Mouse (Mus musculus) right cerebral cortex, postnatal 14 days (tissue): Measurements from ENCODE around the gene AL732309.1.

Source experiments
- DNase-seq: peaks from one replicate; pipeline ENCODE4 v3.0.0; 2022

AL732309.1 gene

DNA sequence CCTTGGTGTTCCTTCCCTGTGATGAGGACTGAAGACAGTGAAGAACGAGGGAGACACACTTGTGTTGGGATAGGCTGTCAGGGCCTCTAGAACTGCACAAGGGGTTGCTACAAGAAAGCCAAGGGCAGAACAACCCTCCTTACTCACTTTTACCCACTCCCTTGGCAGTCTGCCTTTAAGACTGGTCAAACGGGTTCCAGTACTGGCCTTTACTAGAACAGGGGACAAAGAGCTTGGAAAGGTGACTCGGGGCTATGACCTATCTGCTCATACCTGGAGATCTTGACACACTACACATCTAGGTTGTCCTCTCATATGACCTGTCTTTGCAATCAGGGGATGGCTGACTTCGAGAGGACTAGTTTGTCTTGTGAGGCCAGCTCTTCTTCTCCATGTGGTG is 9.1 kb downstream of the AL732309.1 start:
- DNase-seq: no peak

DNA sequence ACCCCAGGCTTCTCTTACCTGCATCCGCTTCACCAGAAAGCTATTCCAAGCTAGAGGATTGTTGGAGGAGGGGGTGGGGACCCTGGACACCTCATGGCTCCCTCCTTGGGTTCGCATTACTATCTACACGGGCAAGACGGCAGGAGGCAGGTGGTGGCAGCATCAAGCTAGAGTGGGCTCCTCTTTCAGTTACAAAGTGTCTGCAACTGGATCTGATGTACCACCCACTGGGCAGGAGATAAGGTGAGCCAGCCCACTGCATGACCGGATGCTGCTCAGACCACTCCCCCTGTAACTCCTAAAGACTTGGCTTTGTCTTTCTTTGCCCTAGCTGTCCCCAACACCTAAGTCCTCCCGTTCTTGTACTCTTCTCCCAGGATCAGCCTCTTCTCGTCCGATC is 10.0 kb downstream of the AL732309.1 start, which contains the start of gene Rnf224:
Rnf224 (minus strand) TSS at position 174 of the 400 bp plus-strand sequence.
- DNase-seq: no peak

GRCm38 (mm10) chr2:25234551-25235220 is 12.0 kb downstream of the AL732309.1 start:
- no peak for DNase-seq

DNA sequence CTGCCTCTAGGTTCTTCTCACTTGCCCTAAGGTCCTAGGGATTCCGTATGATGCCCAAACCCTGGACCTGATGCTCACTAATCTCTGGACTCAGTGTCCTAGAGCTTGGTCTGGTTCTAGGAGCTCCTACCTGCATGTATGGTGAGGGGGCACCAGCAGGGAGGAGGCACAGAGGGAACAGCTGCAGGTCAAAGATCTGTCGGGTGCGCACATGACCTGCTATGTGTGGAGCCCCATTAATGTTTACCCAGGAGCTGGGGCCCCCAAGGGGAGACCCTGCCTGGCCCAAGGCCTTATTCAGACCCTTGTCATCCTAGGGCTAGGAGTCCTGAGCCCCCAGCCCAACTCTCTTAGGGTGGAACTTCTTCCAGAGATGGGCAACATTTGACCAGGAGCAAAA is 12.6 kb downstream of the AL732309.1 start, which contains the start of gene Slc34a3:
Slc34a3 (minus strand) TSS at position 315 of the 400 bp plus-strand sequence.
- DNase-seq: no peak

GRCm38 (mm10) chr2:25233421-25233820 is 13.2 kb downstream of the AL732309.1 start:
- no peak for DNase-seq

GRCm38 (mm10) chr2:25231038-25231437 is 15.6 kb downstream of the AL732309.1 start:
- DNase-seq: no peak

DNA sequence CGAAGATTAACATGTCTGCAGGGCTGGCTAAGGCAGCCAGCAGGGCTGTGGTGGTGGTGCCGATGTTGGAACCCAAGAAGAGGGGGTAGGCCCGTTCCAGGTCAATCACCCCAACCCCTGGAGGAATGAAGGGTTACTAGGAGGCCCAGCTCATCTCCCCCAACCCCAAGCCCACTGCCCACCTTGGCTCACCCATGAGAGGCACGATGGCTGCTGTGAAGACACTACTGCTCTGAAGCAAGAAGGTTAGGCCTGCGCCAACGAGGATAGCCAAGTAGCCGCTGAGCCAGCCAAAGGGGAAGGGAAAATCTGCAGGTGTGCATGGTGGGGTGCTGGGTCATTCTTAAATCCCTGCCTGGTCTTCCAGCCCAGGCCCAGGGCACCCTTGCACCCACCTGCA is 16.1 kb downstream of the AL732309.1 start:
- DNase-seq: no peak

DNA sequence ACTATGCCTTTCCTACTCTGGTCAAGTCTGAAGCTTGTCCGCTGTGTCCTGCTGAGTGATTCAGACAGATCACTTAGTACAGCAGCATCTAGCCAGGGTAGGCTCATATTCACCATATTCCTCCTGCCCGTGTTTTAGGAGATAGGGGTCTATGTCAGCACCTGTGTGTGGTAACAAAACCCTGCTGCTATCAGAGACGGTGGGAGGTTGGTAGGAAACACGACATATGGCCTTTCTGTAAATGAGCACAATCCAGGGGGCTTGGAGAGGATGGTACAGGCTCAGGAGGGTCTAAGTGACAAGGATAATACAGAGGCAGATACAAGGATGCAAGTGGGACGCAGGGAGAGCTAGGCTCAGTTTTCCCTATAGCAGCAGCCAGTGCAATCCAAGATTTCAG is 17.1 kb downstream of the AL732309.1 start:
- no peak for DNase-seq

GRCm38 (mm10) chr2:25228995-25229530 is 17.6 kb downstream of the AL732309.1 start:
- DNase-seq: no peak

DNA sequence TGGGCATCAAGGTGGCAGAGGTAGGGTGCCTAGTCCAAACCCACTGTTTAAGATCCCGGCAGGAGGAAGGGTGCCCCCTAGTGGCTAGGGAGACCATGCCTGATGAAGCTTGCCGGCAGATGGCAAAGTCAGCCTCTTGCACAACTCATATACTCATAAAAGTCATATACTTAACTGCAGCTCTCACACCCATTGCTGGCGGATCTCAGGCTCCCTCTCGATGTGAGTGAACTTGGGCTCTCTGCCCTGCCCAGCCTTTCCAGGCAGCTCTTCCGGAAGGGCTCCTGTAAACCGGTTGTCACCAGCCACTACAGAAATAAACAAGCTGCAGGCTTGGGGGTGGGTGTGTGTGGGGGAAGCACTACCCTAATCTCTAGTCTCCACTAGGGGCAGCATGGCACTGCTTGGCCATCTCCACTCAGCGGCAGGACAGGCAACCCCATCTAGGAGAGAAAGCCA is 18.2 kb downstream of the AL732309.1 start:
- DNase-seq: peak; percentile 84

- no peak for DNase-seq
Measured at GRCm38 (mm10) chr2:25227406-25227805, 19.3 kb downstream of the AL732309.1 start.

DNA sequence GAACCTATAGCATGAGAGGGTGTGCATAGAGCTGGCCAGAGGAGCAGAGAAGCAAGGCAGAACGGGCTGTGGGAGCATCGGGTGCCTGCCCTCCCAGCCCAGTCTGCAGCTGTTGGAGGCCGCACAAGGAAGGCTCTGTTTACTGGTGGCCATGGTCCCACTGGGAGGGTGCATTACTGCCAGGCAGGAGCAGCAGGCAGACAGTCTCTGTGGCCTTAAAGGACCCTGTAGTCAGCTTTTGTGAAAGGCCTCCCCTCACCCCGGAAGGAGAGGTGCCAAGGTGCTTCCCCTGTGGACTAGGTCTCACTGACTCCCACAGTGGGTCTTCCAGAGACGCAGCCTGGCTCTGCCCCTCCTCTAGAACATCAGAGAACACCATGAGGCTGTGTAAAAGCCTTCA is 19.8 kb downstream of the AL732309.1 start:
- peak; percentile 37 for DNase-seq

DNA sequence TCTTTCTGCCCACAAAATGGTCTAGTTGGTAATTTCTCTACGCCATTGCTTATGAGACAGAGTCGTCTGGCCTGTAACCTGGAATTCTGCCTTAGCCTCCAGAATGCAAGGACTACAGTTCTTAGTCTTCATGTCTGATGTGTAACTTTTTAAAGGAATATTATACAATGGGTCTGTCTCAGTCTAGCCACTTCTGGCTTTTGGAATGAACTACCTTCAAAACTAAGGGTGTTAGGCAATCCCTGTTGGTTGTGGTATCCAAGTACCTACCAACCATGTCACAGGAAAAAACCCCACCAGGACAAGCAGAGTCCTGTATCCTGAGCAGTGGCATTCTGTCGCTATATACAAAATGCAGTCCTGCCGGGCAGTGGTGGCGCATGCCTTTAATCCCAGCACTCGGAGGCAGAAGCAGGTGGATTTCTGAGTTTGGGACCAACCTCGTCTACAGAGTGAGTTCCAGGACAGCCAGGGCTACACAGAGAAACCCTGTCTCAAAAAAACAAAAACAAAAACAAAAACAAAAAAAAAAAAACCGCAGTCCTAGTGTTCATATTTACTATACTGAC is 20.8 kb downstream of the AL732309.1 start:
- no peak for DNase-seq

- peak; percentile 96 for DNase-seq
Measured at GRCm38 (mm10) chr2:25224766-25225752, 21.6 kb downstream of the AL732309.1 start.

- no peak for DNase-seq
Measured at GRCm38 (mm10) chr2:25224492-25224765, 22.2 kb downstream of the AL732309.1 start, which contains the start of gene Tubb4b. Gene Tubb4b (minus strand): TSS chr2:25224702.

DNA sequence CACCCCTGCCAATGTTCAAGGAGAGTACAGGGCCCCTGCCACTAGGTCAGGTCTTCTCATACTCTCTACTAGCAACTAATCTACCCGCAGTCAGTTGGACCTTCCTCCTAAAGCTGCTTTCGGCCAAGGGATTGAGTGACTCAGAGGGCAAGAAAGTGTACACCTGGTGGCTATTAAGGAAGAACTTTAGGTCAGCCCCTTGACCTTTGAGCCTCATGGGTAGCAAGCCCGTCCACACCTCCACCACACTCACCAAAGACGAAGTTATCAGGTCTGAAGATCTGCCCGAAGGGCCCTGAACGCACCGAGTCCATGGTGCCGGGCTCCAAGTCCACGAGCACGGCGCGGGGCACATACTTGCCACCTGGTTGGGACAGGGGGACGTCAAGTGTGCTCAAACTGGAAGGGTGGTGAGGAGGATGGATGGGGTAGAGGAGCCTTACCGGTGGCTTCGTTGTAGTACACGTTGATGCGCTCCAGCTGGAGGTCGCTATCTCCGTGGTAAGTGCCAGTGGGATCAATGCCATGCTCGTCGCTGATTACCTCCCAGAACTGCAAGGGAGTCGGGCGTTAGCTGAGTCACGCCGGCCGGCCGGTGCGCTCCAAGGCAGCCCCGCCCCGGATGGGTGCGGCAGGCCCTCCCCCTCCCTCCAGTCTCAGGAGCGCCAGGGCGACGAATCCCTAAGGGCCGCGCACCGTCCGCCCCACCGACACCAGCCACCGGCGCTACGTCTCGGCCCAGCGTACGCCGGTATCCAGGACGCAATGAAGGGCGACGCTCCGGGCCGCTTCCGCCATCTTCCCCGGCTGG is 22.8 kb downstream of the AL732309.1 start:
- peak; percentile 77 for DNase-seq

GRCm38 (mm10) chr2:25221331-25221772 is 25.3 kb downstream of the AL732309.1 start:
- no peak for DNase-seq

DNA sequence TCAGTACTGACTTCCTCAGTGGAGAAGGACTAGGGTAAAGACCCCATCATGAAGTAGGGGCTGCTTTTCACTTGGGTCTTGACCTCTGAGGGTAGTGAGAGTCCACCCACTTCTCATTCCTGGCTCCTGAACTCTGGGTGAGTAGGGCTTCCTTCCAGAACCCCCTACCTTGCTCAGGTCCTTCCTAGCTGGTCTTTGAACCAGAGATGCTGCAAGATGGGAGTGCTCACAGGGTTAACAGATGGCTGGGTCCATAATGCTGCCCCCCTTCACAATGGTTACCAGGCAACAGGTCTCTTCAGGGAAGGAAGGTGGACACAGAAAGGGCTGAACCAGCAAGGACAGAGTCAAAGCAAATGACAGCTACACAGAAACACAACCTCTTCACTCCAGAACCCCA is 28.2 kb downstream of the AL732309.1 start, which contains the start of gene Fam166a:
Fam166a (plus strand) TSS at position 301 of the 400 bp plus-strand sequence.
- DNase-seq: no peak

- no peak for DNase-seq
Measured at GRCm38 (mm10) chr2:25217666-25218065, 29.0 kb downstream of the AL732309.1 start.

DNA sequence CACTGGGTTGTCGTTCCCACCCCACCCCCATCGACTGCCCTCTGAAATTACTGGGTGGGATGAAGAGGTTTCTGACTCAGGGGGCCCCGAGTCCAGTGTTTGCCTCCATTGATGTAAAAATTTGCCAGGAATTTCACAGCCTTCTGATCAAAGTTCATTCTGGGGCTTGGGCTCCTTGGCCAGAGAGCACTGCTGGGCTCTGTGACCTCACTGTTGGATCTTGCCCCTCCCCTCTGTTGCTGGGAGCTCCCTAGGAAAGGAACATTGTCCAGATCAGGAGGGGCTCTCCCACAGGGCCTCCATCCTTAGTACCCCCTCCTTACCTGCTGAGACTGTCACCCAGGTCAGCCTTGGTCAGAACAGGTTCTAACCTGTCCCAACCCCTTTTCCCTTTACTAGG is 32.2 kb downstream of the AL732309.1 start, which contains the start of gene Stpg3:
Stpg3 (minus strand) TSS at position 194 of the 400 bp plus-strand sequence.
- no peak for DNase-seq

DNA sequence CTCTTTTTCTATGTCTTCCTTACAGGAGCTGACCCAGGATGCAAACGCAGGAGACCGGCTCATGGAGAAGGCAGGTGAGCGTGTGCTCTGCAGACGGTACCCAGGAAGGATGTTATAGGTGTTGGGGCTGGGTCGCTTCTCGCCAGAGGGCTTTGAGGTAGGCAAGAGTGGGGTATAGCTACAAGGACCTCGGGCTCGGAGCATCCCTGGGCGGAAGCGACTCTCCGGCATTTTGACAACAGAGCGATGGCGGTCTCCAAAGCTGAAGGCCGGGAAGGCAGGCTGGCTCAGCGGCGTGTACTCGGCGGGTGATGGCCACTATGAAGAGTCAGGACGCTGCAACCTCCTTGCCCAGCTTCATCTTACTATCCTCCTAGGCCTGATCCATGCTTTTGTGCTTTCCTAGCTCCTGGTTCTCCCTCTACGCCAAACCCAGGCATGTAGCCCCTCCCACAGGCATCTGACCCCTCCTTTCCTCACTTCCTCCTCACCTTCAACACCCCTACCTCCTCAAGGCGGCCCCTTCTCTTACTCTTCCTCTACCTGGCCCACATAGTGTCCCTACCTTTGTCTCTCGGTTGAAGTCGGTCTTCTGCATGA is 33.3 kb downstream of the AL732309.1 start:
- DNase-seq: no peak
